Mouse (Mus musculus) G1E (cell line): ENCODE measurements around the gene Psmb10. TPM values are rescaled to one million over a fixed set of nuclear protein-coding genes. Genes with fewer than 3 reads are reported as not detected.

ENCODE experiments used
- ATAC-seq: 2 replicates; pipeline ENCODE4 v1.8.0; 2016; ENCODE audit warnings: mild to moderate bottlenecking; ENCODE audit not compliant: insufficient number of reproducible peaks, poor library complexity, low FRiP score, severe bottlenecking; ENCODE audit errors: extremely low read depth
- DNase-seq: peaks from one replicate; pipeline ENCODE4 v3.0.0; 2012; ENCODE audit warnings: low spot score
- H3K27me3 ChIP-seq: 2 replicates; pipeline ENCODE4 v1.6.1; 2012; ENCODE audit warnings: mild to moderate bottlenecking, low read length, inconsistent platforms; ENCODE audit not compliant: insufficient read depth
- H3K36me3 ChIP-seq: replicated peaks from 2 replicates; pipeline ENCODE3; 2012; ENCODE audit warnings: mild to moderate bottlenecking, inconsistent platforms
- H3K4me1 ChIP-seq: 2 replicates; pipeline ENCODE4 v1.6.1; 2012; ENCODE audit warnings: low read depth, low read length, inconsistent platforms, mixed read lengths; ENCODE audit not compliant: insufficient read depth
- H3K4me3 ChIP-seq: 2 replicates; pipeline ENCODE4 v1.5.1; 2012; ENCODE audit warnings: low read depth, mild to moderate bottlenecking, inconsistent platforms, low read length, moderate library complexity, mixed read lengths
- H3K9me3 ChIP-seq: replicated peaks from 2 replicates; pipeline ENCODE4 v1.6.1; 2012; ENCODE audit warnings: inconsistent platforms
- CTCF ChIP-seq: IDR thresholded peaks from 2 replicates; pipeline ENCODE4 v1.5.1; 2012; ENCODE audit warnings: low read depth, low read length, inconsistent platforms, mixed read lengths
- GATA1 ChIP-seq: IDR thresholded peaks from 2 replicates; pipeline ENCODE4 v1.6.1; 2012; ENCODE audit warnings: borderline replicate concordance, low read length, inconsistent platforms, mixed read lengths
- GATA2 ChIP-seq: IDR thresholded peaks from 2 replicates; pipeline ENCODE4 v1.6.1; 2012; ENCODE audit warnings: low read depth, low read length, inconsistent platforms, borderline replicate concordance
- POLR2AphosphoS5 ChIP-seq: IDR thresholded peaks from 2 replicates; pipeline ENCODE4 v1.6.1; 2012; ENCODE audit warnings: low read depth, low read length, inconsistent platforms; ENCODE audit not compliant: insufficient replicate concordance
- TAL1 ChIP-seq: conservative IDR thresholded peaks from 2 replicates; pipeline ENCODE4 v1.6.1; 2012; ENCODE audit warnings: low read depth, low read length, inconsistent platforms, mixed read lengths
- polyA plus RNA-seq: library from polyadenylated mRNA; stranded (reverse); fragments of >175 nt; gene quantifications from 2 replicates; pipeline ENCODE4 v1.2.3, GENCODE M21; 2012
- total RNA-seq, 2 experiments: library from RNA; stranded (forward) in 1 of 2; stranded (reverse) in 1 of 2; fragments of 200-1000 nt in 1 of 2; fragments of >200 nt in 1 of 2; fragmentation: Nextera tagmentation in 1 of 2; gene quantifications; 2 replicates each; pipeline ENCODE4 v1.2.3; 2014 to 2017

Psmb10 gene
- total and polyA plus RNA-seq, 3 experiments, result 15.3 to 125 (median 16.3) TPM

- H3K9me3 ChIP-seq, result no peaks in the 10 kb centered on the region
- H3K36me3 ChIP-seq, result peaks cover 80% of the 10 kb centered on the region
- no peak overlapping the region for H3K4me3 ChIP-seq
- ATAC-seq (no peak), DNase-seq (no peak)
- peaks cover 49% of the 10 kb centered on the region for H3K4me1 ChIP-seq
- H3K27me3 ChIP-seq, result no peaks in the 10 kb centered on the region
- no peak for TF ChIP-seq GATA2
- no peak for TF ChIP-seq TAL1
- no peak for TF ChIP-seq GATA1
- TF ChIP-seq POLR2AphosphoS5, result no peak
- TF ChIP-seq CTCF, result no peak
Measured at GRCm38 (mm10) chr8:105932525-105932924, 5.7 kb downstream of the Psmb10 start.

GRCm38 (mm10) chr8:105931271-105931670 lies 7.0 kb downstream of the Psmb10 start:
- Histone ChIP-seq H3K36me3 (peaks cover 92% of the 10 kb centered on the region), H3K9me3 (no peaks in the 10 kb centered on the region), H3K27me3 (no peaks in the 10 kb centered on the region), H3K4me3 (no peak overlapping the region), H3K4me1 (peaks cover 37% of the 10 kb centered on the region)
- no peak for DNase-seq
- TF ChIP-seq TAL1, result no peak
- TF ChIP-seq GATA1, result no peak
- TF ChIP-seq CTCF, result no peak
- no peak for TF ChIP-seq POLR2AphosphoS5
- no peak for TF ChIP-seq GATA2
- no peak for ATAC-seq

GRCm38 (mm10) chr8:105930602-105931001 lies 7.6 kb downstream of the Psmb10 start:
- H3K4me3 ChIP-seq, result no peak overlapping the region
- peak; percentile 67 for DNase-seq
- H3K9me3 ChIP-seq, result no peaks in the 10 kb centered on the region
- ATAC-seq, result peak; percentile 15; the same call in 1 of the 2 replicates
- TF ChIP-seq CTCF (peak; percentile 89), GATA2 (no peak)
- H3K27me3 ChIP-seq, result no peaks in the 10 kb centered on the region
- H3K4me1 ChIP-seq, result peaks cover 30% of the 10 kb centered on the region
- H3K36me3 ChIP-seq, result peaks cover 93% of the 10 kb centered on the region

GRCm38 (mm10) chr8:105925123-105925522 lies 13.1 kb downstream of the Psmb10 start:
- DNase-seq (no peak), ATAC-seq (no peak)
- H3K36me3 ChIP-seq, result peaks cover 81% of the 10 kb centered on the region
- no peaks in the 10 kb centered on the region for H3K27me3 ChIP-seq
- peaks cover 24% of the 10 kb centered on the region for H3K4me1 ChIP-seq
- H3K9me3 ChIP-seq, result no peaks in the 10 kb centered on the region
- TF ChIP-seq CTCF (no peak), GATA2 (no peak), GATA1 (no peak), TAL1 (no peak), POLR2AphosphoS5 (no peak)
- no peak overlapping the region for H3K4me3 ChIP-seq

- DNase-seq, result no peak
- Histone ChIP-seq H3K9me3 (no peaks in the 10 kb centered on the region), H3K4me3 (no peak overlapping the region), H3K27me3 (no peaks in the 10 kb centered on the region), H3K4me1 (peaks cover 14% of the 10 kb centered on the region), H3K36me3 (peaks cover 82% of the 10 kb centered on the region)
- no peak for TF ChIP-seq GATA2
- TF ChIP-seq TAL1, result no peak
- TF ChIP-seq GATA1, result no peak
- TF ChIP-seq CTCF, result no peak
- TF ChIP-seq POLR2AphosphoS5, result no peak
- no peak for ATAC-seq
Measured at GRCm38 (mm10) chr8:105919390-105919789, 18.9 kb downstream of the Psmb10 start.

- H3K4me1 ChIP-seq, result peaks cover 14% of the 10 kb centered on the region
- H3K27me3 ChIP-seq, result no peaks in the 10 kb centered on the region
- peak overlapping the region; percentile 100 for H3K4me3 ChIP-seq
- no peaks in the 10 kb centered on the region for H3K9me3 ChIP-seq
- DNase-seq (no peak), ATAC-seq (peak; percentile 23; the same call in 1 of the 2 replicates)
- H3K36me3 ChIP-seq, result peaks cover 31% of the 10 kb centered on the region
- TF ChIP-seq CTCF, result no peak
- TF ChIP-seq TAL1, result no peak
- TF ChIP-seq POLR2AphosphoS5, result no peak
- TF ChIP-seq GATA1, result no peak
- no peak for TF ChIP-seq GATA2
Measured at GRCm38 (mm10) chr8:105900941-105901616, 37.2 kb downstream of the Psmb10 start.
